Mouse (Mus musculus) ES-Bruce4 (cell line): ENCODE data around the gene Krt86.

Experiments used
- CTCF ChIP-seq: IDR thresholded peaks from one replicate; pipeline ENCODE4 v1.8.1; 2011; ENCODE audit warnings: low read depth, low read length
- EP300 ChIP-seq: IDR thresholded peaks from 2 replicates; pipeline ENCODE4 v1.6.1; 2011; ENCODE audit warnings: low read depth, low read length; ENCODE audit not compliant: insufficient read depth
- POLR2A ChIP-seq: IDR thresholded peaks from one replicate; pipeline ENCODE4 v1.8.1; 2011; ENCODE audit warnings: low read length; ENCODE audit not compliant: insufficient read depth

DNA sequence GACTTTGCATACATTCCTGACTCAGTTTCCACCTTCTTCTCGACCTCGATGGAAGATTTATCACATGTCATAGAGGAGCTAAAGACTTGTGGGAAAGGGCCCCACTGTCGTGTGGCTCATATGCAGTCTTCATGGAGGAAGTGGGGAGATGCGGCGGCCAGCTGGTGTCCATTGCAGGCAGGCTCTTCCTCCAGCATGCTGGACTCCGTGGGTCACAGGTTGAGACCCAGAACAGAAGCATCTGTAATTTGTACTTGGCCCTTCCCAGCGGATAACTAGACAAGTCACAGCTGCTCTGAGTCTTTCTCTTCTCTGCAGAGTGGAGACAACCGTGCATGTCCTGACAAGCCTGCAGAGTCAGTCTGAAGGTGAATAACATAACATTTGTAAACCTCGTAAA, 35.0 kb downstream of the Krt86 start:
- TF ChIP-seq CTCF (no peak), EP300 (no peak), POLR2A (no peak)
